Mouse (Mus musculus): Measurements from ENCODE around the gene Asb6.

Asb6 gene

GRCm38 (mm10) chr2:30830283-30830795 is at the start of gene Asb6:
Asb6 (minus strand) TSS chr2:30830333.
- no peak for DNase-seq

DNA sequence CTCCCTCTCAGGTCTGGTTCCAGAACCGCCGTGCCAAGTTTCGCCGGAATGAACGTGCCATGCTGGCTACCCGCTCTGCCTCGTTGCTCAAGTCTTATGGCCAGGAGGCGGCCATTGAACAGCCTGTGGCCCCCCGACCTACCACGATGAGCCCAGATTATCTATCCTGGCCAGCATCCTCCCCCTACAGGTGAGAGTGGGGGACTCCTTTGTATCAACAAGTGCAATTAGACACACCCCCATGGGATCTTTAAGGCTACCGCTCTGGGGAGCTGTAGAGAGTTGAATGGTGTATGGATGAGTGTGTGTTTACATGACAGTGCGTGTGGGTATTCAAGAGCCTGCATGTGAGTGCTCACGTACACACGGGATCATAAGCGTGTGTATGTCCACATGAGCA is 49.3 kb upstream of the Asb6 start:
- DNase-seq = no peak

- DNase-seq = no peak
Measured at GRCm38 (mm10) chr2:30875621-30876432, 45.7 kb upstream of the Asb6 start.

- DNase-seq = no peak
Measured at GRCm38 (mm10) chr2:30875096-30875495, 45.0 kb upstream of the Asb6 start.

- no peak for DNase-seq
Measured at GRCm38 (mm10) chr2:30874445-30874844, 44.3 kb upstream of the Asb6 start.

DNA sequence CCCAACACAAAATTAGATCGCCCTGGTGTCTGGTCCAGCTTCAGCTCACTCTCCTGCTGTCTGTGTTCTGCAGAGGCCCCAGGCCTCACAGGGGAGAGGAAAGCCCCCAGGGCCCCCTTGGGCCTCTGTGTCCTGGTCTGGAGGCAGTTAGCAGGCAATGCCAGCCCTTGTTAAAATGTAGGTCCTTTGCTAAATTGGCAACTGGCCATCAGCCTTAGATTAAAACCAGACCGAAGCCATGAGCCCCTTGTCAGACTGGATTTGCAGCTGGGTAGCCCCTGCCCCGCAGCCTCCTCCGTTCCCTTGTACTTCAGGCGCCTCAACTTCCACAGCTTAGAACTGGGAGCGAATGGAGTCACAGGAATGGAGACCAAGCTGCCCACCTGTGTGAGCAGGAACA is 42.5 kb upstream of the Asb6 start:
- no peak for DNase-seq

DNA sequence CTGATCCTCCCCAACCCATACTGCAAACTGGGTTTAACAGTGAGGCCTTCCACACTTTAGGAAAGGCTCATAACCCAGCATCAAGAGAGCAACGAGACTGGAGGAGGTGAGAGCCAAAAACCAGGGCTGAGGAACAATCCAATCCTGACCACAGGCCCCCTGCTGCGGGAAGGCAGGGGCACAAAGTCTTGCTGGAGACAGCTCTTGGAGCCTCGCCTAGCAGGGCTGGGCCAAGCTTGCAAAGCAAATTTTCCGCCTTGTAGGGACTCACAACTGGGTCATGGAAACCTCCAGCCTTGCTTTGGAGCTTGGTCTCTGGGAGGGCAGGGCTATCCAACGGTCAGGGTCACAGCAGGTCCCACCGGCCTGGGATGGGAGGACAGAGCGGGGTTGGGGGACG is 40.7 kb upstream of the Asb6 start:
- peak; percentile 76 to 79 for DNase-seq

GRCm38 (mm10) chr2:30865426-30865825 is 35.3 kb upstream of the Asb6 start:
- DNase-seq = no peak

DNA sequence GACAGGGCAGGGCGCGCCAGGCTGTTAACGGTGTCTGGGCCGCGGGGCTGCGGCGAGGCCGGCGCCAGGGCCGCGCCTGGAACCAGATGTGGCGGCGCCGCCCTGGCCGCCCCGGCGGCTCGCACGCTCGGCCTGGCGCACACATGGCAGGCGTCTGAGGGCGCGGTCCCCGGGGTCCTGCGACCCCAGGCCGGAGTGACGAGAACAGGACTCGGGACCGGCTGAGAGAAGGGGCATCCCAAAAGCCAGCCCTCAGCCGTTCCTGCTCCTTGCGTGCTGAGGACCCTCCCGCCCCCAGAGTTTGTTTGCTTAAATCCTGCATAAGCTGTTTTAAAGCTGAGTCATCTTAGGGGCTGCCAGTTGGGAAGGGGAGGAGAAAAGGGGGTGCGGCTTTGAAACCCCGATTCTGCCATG is 34.8 kb upstream of the Asb6 start:
- peak in 1 of 2 experiments; percentile 18 for DNase-seq

DNA sequence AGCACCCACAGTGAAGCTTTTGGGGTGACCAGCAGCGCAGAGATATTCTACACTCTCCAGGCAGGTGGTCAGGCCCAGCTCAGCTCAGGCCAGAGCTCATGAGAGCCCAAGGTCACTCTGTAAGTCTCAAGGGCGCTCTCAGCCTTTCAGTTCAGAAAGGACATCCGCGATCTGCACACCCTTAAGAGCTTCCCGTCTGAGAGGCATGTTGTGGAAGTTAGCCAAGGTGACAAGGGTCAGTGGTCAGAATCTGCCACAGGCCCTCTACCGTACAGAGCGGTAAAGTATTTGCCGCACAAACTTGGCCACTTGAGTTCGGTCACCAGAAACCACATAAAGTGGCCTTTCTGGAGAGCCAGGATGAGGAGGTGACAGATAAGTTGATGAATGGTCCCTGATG is 33.4 kb upstream of the Asb6 start:
- peak; percentile 59 to 75 for DNase-seq

DNA sequence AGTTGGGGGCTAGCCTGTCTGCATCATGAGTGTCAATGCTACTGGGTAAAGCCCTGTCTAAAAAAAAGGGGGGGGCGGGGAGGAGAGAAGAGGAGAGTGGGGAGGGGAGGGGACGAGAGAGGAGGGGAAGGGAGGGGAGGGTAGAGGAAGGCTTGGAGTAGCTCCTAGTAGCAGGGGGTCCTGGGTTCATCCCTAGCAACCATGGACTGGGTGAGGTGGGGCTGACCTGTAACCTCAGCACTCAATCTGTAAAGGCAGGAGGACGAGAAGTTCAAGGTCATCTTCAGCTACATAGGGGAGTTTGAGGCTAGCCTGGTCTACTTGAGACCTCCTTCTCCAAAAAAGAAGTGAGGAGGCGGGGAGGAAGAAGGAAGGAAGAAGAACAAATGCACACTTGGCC is 31.9 kb upstream of the Asb6 start:
- no peak for DNase-seq

GRCm38 (mm10) chr2:30859782-30860181 is 29.6 kb upstream of the Asb6 start:
- no peak for DNase-seq

DNA sequence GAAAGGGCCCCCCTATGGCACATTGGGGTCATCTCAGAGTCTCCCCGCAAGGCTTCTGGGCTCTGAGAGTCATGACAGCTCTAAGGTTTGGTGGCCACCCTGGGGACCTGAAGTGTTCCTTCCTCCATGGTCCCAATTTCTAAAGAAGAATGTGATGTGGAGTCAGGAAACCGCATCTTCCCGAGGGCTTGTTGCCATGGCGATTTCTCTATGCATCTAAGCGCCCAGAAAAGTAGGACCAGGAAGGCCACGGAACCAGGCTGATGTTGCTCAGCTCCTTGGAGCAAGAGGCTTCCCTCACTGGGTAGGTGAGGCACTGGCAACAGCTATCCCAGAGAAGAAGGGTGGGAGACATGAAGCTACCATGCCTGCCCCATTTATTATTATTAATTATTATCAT is 26.9 kb upstream of the Asb6 start:
- DNase-seq = no peak

DNA sequence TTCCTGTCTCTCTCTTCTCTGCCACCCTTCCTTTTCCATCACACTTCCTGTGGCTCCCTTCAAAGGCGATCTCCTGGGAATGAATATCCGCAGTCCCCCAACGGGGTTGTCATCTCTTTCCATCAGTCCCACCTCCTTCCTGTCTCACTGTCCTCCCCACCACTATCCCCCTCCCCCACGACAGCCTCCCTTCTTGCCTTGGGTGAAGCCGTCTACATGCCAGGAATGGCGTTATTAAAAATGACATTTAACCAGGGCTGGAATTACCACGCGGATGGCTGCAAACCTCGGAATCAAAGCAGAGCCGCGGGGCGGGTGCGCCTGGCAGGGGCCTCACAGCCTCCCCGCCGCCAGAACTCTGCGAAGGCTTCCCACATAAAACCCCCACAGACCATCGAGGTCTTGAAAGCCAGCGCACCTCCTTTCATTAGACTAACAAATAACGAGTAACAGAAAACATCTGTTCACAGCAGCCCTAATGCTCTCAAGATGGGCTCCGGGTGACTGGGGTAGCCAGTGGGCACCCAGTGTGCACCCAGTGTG is 22.7 kb upstream of the Asb6 start:
- DNase-seq = no peak

- DNase-seq = no peak
Measured at GRCm38 (mm10) chr2:30850581-30850980, 20.4 kb upstream of the Asb6 start.

GRCm38 (mm10) chr2:30848184-30848583 is 18.1 kb upstream of the Asb6 start:
- DNase-seq = no peak

GRCm38 (mm10) chr2:30846723-30847122 is 16.6 kb upstream of the Asb6 start:
- DNase-seq = no peak

DNA sequence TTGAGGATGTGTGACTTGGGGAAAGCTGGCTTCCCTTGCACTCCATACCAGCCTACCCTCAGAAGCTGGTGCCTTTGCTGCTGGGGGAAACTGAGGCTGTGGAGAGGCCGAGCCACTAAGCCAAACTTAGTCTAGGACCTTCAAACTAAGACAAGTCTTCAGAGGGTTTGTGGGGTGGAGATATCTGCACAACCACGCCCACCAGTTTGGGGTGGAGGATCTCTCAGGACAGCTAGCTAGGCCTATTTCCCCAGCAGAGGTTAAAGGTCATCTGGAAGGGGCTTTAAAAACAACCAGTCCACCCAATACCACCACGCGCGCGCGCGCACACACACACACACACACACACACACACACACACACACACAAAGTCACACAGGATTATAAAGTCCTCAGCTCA is 16.1 kb upstream of the Asb6 start:
- DNase-seq = no peak

GRCm38 (mm10) chr2:30845152-30846070 is 15.3 kb upstream of the Asb6 start:
- peak in 1 of 2 experiments; percentile 56 for DNase-seq

DNA sequence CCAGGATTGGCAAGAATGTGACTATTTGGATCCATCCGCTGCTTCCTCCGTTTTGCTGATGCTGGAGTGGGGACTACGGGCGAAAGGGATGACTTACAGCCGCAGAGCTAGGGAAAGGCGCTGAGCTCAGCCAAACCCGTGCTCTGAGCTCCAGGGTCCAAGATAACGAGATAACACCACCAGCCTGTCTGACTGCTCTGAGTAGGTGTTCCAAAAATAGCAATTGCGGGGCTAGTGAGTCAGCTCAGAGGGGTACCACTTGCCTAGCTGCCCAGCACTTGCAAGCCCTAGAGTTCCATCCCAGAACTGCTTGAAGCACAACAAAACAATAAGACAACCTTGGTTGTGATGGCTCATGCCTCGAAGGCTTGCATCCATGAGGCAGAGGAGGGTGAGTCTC is 12.5 kb upstream of the Asb6 start:
- DNase-seq = no peak

DNA sequence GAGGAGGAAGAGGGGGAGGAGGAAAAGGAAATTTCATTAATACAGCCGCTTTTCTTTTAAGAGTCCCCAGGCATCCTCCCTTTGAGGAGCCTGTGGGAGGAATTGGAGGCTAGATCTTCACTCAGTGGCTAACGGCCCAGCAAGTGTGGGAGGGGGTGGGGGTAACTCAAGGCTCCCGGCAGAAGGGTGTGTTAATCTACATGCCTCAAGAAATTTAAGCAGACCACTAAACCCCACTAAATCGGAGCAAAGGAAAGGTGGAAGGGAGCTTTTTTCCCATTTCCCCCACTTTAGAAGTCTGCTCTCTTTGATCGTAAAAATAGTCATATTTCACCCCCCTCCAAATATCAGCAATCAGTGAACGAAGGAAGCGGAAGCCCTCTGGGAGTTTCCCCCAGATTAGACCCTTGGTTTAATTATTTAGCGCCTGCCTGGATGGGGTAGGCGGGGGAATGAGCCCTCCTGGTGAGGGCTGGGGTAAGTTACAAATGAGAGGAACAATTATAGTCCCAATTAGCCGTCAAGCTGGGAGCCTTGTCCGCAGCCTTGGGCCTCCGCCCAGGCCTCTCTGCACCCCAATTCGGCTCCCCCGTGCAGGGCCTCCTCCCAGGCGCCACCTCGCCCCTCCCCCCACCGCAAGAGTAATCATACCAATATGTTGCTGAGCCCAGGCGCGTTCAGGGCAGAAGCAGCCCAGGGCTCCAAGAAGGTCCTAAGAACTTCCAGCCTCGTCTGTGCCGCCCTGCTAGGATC is 6.3 kb upstream of the Asb6 start:
- no peak for DNase-seq

DNA sequence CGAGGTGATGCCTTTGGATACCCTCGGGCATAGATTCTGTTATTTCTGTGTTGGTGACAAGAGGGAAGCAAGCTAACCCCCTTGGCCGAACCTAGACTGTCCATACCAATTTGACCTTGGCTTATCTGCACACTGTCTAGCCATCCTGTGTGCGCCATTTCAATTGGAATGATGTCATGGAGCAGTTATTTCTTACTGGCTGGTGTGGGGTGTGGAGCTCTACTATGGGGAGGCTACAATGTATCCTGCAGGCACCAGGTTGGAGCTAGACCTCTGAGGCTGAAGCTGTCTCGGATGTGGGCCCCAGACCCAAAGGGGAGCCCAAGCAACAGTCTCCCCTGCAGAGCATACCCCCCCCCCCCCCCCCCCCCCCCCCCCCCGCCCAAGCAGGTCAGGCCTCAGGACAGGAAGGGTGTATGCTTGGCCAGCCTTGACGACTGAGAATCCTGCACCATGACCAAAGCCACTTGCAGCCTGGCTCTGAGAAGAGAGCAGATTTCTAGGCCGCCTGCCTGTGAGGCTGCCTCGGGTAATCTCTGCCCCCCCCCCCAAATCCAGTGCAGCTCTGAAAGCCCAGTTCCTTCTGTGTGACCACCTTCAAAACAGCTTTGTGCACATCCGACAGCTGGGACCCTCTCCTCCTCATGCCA is 4.4 kb upstream of the Asb6 start, which contains the start of gene Prrx2:
TSS of gene Prrx2 (plus strand) at position 600 of the 650 bp plus-strand sequence.
- DNase-seq = no peak
